Mouse (Mus musculus): ENCODE data around the gene Ntng1. TPM values are rescaled to one million over a fixed set of nuclear protein-coding genes. Genes with fewer than 3 reads are reported as not detected.

The Ntng1 gene
- 0.20 and 0.28 TPM in 2 replicates for polyA plus RNA-seq (2012; rRNA removed)

DNA sequence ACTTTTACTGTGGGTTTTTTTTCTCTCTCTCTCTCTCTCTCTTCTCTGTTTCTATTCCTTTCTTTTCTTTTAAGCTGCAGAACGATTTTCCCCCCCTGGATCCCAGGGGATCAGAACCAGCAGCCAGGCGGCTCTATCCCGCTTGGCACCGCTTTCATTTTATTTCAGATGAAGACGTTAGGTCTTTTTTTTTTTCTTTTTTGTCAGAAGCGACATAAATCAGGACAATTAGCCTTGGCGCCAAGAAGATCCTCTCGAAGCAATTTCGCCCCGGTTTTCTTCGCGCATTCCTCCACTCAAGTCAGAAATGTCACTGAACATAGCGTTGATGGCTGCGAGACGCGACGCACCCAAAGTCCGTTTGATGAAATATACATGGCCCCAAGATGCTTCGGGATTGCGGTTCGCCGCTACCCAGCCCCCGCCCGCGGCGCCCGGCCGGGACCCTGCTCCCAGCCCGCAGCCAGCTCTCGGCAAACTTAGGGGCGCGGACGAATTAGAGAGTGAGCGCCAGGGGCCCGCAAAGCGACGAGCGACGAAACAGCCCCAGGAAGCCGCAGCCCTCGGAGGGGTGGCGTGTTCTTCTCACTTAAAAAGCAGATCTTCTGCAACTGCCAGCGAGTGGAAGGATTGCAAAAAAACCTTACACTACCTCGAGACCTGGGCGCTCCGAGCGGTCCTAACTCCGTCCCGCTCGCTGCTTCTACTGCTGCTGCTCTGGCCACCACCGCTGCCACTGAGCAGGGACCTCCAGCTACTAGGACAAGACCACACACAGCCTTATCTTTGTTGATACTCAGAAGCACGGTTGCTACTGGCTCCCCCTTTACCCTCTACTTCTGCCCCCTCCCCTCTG is at the start of gene Ntng1:
Ntng1 (minus strand) TSS at position 806 of the 856 bp plus-strand sequence.
- TF ChIP-seq CTCF (IDR thresholded peaks at IDR 0.05; ENCODE audit: control insufficient read depth, insufficient read depth, insufficient replicate concordance, low read depth, low read length): no peak
- no peak for TF ChIP-seq POLR2A (IDR thresholded peaks at IDR 0.05; ENCODE audit: control insufficient read depth, low read depth, low read length)
- no peaks in the 10 kb centered on the region for H3K36me3 ChIP-seq (ENCODE audit: control insufficient read depth, insufficient read depth, low read length)
- no peak within 1 kb of the TSS for H3K27ac ChIP-seq (ENCODE audit: control insufficient read depth, insufficient read depth, low read depth, low read length)
- H3K27me3 ChIP-seq (ENCODE audit: control insufficient read depth, insufficient read depth, low read length): no peaks in the 10 kb centered on the region; the same call in 1 of the 2 replicates
- peaks cover 13% of the 10 kb centered on the region for H3K4me1 ChIP-seq (ENCODE audit: control insufficient read depth, insufficient read depth, low read length)
- H3K4me3 ChIP-seq (ENCODE audit: control insufficient read depth, low read depth, low read length): peak within 1 kb of the TSS; percentile 64

DNA sequence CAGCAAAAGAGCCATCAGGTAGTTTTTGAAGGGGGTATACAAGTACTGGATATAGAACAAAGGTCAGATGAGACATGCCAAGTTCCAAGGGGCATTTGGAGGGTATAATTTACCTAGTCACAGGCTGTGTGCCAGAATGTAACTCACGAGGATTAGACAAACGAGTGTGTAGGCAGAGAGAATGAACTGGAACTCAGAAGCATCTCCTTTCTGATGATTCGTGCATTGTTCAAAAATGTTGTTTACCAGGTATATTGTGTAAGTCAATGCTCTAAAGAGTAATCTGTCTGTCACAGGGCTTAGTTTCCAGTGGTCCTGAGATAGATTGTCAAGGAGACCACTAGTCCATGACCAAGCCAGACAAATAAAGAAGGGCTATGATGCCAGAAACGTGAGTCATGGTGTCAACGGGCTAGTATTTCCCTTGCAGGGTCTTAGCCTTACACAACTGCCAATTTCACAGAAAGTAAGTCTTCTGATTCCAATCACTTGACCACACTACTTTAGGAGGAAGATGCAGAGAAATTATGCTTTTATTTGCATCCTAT is 43.7 kb upstream of the Ntng1 start:
- H3K27me3 ChIP-seq (ENCODE audit: control insufficient read depth, insufficient read depth, low read length): no peaks in the 10 kb centered on the region
- TF ChIP-seq CTCF (IDR thresholded peaks at IDR 0.05; ENCODE audit: control insufficient read depth, insufficient read depth, insufficient replicate concordance, low read depth, low read length): no peak
- TF ChIP-seq POLR2A (IDR thresholded peaks at IDR 0.05; ENCODE audit: control insufficient read depth, low read depth, low read length): no peak
- no peaks in the 10 kb centered on the region for H3K4me1 ChIP-seq (ENCODE audit: control insufficient read depth, insufficient read depth, low read length)
- no peaks in the 10 kb centered on the region for H3K36me3 ChIP-seq (ENCODE audit: control insufficient read depth, insufficient read depth, low read length)
- H3K27ac ChIP-seq (ENCODE audit: control insufficient read depth, insufficient read depth, low read depth, low read length): no peak overlapping the region
- H3K4me3 ChIP-seq (ENCODE audit: control insufficient read depth, low read depth, low read length): no peak overlapping the region

DNA sequence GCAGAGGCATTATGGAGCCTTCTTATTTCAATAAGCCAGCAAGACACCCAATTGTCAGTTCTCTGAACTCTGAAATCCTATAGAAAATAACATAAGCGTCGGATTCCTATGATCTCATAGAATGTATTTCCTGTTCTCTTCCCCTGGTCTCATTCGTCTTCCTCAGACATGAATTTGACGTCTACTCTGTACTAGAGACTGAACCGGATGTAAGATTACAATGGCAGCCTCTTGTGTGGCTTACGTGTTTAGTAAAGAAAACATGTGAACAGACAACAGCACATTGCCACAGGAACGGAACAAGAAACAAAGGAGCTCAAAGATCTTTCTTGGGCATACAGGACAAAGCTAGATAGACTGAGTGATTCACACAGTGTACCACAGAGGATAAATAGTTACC is 5.3 kb upstream of the Ntng1 start:
- Histone ChIP-seq H3K27me3 (ENCODE audit: control insufficient read depth, insufficient read depth, low read length) (no peaks in the 10 kb centered on the region), H3K4me1 (ENCODE audit: control insufficient read depth, insufficient read depth, low read length) (no peaks in the 10 kb centered on the region; the same call in 1 of the 2 replicates), H3K36me3 (ENCODE audit: control insufficient read depth, insufficient read depth, low read length) (no peaks in the 10 kb centered on the region), H3K4me3 (ENCODE audit: control insufficient read depth, low read depth, low read length) (no peak overlapping the region), H3K27ac (ENCODE audit: control insufficient read depth, insufficient read depth, low read depth, low read length) (no peak overlapping the region)
- no peak for TF ChIP-seq POLR2A (IDR thresholded peaks at IDR 0.05; ENCODE audit: control insufficient read depth, low read depth, low read length)
- no peak for TF ChIP-seq CTCF (IDR thresholded peaks at IDR 0.05; ENCODE audit: control insufficient read depth, insufficient read depth, insufficient replicate concordance, low read depth, low read length)

DNA sequence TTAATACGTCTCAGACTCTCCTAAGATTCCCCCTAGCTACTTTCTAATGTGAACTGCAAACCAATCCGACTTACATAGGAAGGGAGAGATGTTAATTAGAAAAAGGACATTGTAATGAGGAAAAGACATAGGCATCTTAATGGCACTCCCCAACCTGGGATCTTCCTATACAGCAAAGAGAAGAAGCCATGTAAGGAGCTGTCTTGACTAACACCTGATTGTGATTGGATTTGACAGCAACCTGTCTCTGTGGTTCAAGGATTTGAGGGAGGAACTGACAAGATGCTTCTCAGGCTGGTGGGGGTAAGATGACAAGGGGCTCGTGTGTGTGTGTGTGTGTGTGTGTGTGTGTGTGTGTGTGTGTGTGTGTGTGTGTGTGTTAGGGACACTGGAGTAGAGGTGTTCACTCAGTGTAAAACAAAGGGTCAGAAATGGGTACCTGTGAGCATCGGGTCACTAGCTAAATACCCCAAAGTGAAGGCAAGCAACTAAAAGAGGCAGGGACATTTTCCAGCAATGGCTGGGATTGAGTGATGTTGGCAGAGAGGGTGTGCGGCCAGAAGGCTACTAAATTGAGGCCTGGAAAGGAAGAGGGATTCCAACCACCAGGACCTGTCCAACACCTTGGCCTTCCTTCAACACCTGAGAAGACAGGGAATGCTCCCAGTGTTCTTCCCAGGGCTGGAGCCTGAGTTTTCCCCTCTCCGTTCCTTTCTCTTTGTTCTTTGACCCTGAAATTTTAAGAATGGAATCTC is 667 bp upstream of the Ntng1 start:
- H3K27me3 ChIP-seq (ENCODE audit: control insufficient read depth, insufficient read depth, low read length): no peaks in the 10 kb centered on the region; the same call in 1 of the 2 replicates
- H3K27ac ChIP-seq (ENCODE audit: control insufficient read depth, insufficient read depth, low read depth, low read length): no peak overlapping the region
- no peaks in the 10 kb centered on the region for H3K36me3 ChIP-seq (ENCODE audit: control insufficient read depth, insufficient read depth, low read length)
- H3K4me1 ChIP-seq (ENCODE audit: control insufficient read depth, insufficient read depth, low read length): peaks cover 13% of the 10 kb centered on the region
- TF ChIP-seq POLR2A (IDR thresholded peaks at IDR 0.05; ENCODE audit: control insufficient read depth, low read depth, low read length): no peak
- TF ChIP-seq CTCF (IDR thresholded peaks at IDR 0.05; ENCODE audit: control insufficient read depth, insufficient read depth, insufficient replicate concordance, low read depth, low read length): no peak
- H3K4me3 ChIP-seq (ENCODE audit: control insufficient read depth, low read depth, low read length): no peak overlapping the region

DNA sequence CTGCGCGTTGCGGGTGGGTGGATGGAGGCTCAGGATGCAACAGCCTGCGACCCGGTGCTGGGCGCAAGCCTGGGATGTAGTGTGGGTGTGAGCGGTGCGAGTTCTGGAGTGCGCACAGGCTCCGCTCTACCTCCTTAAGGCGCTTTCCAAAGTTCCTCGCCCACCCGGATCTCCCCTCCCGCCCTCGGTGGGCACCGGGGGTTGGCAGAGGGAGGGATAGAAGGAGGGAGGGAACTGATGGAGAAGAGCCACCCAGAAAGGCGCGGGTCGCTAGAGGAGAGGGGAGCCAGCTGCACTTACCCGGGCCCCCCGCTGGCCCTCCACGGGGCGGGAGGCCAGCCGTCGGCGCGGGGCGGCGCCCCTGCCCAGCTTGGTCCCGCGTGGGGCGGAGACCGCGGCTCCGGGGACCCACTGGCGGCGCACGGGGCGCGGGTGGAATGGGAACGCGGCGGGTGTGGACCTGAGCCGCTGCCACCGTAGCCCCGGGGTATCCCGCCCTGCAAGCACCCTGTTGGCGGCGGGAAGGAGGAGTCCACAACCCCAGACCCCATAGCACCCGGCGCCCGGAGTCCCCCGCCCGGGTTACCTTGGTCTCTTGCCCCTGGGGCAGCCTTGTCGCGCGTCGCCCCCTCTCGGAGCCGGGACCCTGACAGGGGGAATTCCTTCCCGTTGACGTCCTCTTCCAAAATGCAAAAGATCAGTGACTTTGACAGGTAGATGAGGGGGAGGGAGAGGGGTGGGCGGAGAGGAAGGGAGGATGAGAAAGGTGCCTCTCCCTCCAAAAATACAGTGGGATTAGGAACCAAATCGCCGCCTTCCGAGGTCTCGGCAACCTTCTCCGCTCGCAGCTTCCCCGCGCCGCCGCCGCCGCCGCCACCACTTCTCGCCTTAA is 1.3 kb downstream of the Ntng1 start:
- Histone ChIP-seq H3K4me1 (ENCODE audit: control insufficient read depth, insufficient read depth, low read length) (peaks cover 13% of the 10 kb centered on the region), H3K27me3 (ENCODE audit: control insufficient read depth, insufficient read depth, low read length) (no peaks in the 10 kb centered on the region; the same call in 1 of the 2 replicates), H3K4me3 (ENCODE audit: control insufficient read depth, low read depth, low read length) (peak overlapping the region; percentile 64), H3K27ac (ENCODE audit: control insufficient read depth, insufficient read depth, low read depth, low read length) (no peak overlapping the region), H3K36me3 (ENCODE audit: control insufficient read depth, insufficient read depth, low read length) (no peaks in the 10 kb centered on the region)
- no peak for TF ChIP-seq CTCF (IDR thresholded peaks at IDR 0.05; ENCODE audit: control insufficient read depth, insufficient read depth, insufficient replicate concordance, low read depth, low read length)
- TF ChIP-seq POLR2A (IDR thresholded peaks at IDR 0.05; ENCODE audit: control insufficient read depth, low read depth, low read length): no peak

DNA sequence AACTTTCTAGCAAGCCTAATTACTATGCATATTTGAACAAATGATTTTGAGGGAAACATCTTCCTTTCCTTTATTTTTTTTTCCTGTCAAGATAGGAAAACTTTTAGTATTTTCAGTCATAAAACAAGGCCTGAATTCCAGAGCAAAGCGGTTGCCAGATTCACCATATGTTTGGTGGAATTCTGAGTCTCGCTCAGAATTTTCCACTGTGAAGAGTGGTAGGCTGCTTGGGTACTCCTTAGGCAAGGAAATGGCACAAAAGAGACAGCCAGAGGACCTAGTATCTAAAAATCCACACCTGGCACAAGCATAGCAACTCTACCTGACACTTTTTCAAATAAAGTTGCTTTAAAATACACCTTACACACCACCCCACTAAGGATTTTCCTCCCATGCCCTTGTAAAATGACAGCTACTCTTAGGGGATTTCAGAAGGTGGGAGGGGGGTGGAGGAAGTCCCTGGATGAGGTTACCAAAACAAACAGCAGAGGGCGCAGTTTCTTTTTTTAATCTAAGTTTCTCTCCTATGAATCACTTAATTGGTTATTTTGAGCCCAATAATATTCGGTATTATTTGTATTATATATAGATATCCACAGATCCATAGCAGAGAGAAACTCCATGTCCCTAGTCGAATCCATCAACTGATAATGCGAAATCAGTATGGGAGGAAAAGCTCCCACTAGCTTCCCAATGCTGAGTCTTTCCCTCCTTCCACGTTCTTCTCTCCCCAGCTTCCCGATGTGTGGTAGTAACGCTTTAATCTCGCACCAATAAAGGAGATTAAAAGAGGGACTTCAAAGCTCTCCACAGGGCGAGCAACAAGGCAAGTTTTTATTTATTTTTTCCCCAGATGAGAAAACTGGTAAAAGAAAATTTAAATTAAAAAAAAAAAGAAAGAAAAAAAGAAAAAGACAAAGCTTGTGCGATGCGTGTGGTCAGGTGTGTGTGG is 2.2 kb downstream of the Ntng1 start:
- no peak overlapping the region; the same call in 1 of the 2 replicates for H3K4me3 ChIP-seq (ENCODE audit: control insufficient read depth, low read depth, low read length)
- peaks cover 13% of the 10 kb centered on the region for H3K4me1 ChIP-seq (ENCODE audit: control insufficient read depth, insufficient read depth, low read length)
- H3K27me3 ChIP-seq (ENCODE audit: control insufficient read depth, insufficient read depth, low read length): no peaks in the 10 kb centered on the region; the same call in 1 of the 2 replicates
- TF ChIP-seq CTCF (IDR thresholded peaks at IDR 0.05; ENCODE audit: control insufficient read depth, insufficient read depth, insufficient replicate concordance, low read depth, low read length): no peak
- no peak for TF ChIP-seq POLR2A (IDR thresholded peaks at IDR 0.05; ENCODE audit: control insufficient read depth, low read depth, low read length)
- H3K36me3 ChIP-seq (ENCODE audit: control insufficient read depth, insufficient read depth, low read length): no peaks in the 10 kb centered on the region
- no peak overlapping the region for H3K27ac ChIP-seq (ENCODE audit: control insufficient read depth, insufficient read depth, low read depth, low read length)

Data from testis, adult 2 months (tissue).